Mouse (Mus musculus) embryo, embryonic 9.5 days (tissue): ENCODE results near the gene Mtmr2.
A peak's percentile ranks its signal among the peaks of the same experiment; 100 is the strongest.
"Not testable (repeated sequence)": the region's sequence is repeated elsewhere in the genome, so short reads cannot be mapped to it uniquely, and the experiment has no call there.

Experiments
- DNase-seq: peaks from one replicate; pipeline ENCODE4 v3.0.0-alpha.2; 2017; ENCODE audit errors: extremely low spot score

The Mtmr2 gene

GRCm38 (mm10) chr9:13748404-13748797 is at the start of gene Mtmr2:
Mtmr2 (plus strand) TSS chr9:13748410.
- DNase-seq = peak; percentile 4

- DNase-seq = peak; percentile 17
Measured at GRCm38 (mm10) chr9:13699061-13699780, 49.0 kb upstream of the Mtmr2 start.

- DNase-seq = no peak
Measured at GRCm38 (mm10) chr9:13699781-13700116, 48.5 kb upstream of the Mtmr2 start.

- DNase-seq = no peak
Measured at GRCm38 (mm10) chr9:13701773-13702172, 46.4 kb upstream of the Mtmr2 start.

- no peak for DNase-seq
Measured at GRCm38 (mm10) chr9:13703100-13703499, 45.1 kb upstream of the Mtmr2 start.

- no peak for DNase-seq
Measured at GRCm38 (mm10) chr9:13704917-13705316, 43.3 kb upstream of the Mtmr2 start.

- no peak for DNase-seq
Measured at GRCm38 (mm10) chr9:13707066-13707555, 41.1 kb upstream of the Mtmr2 start.

- no peak for DNase-seq
Measured at GRCm38 (mm10) chr9:13709436-13709835, 38.8 kb upstream of the Mtmr2 start.

GRCm38 (mm10) chr9:13715891-13716290 is 32.3 kb upstream of the Mtmr2 start:
- not testable (repeated sequence) for DNase-seq

GRCm38 (mm10) chr9:13716316-13717099 is 31.7 kb upstream of the Mtmr2 start:
- peak; percentile 69 for DNase-seq

- DNase-seq = peak; percentile 94
Measured at GRCm38 (mm10) chr9:13748798-13749674, 826 bp downstream of the Mtmr2 start.

GRCm38 (mm10) chr9:13749675-13749998 is 1.4 kb downstream of the Mtmr2 start:
- no peak for DNase-seq

- DNase-seq = no peak
Measured at GRCm38 (mm10) chr9:13752543-13752942, 4.3 kb downstream of the Mtmr2 start.

GRCm38 (mm10) chr9:13760430-13760829 is 12.2 kb downstream of the Mtmr2 start:
- no peak for DNase-seq

- no peak for DNase-seq
Measured at GRCm38 (mm10) chr9:13765624-13766023, 17.4 kb downstream of the Mtmr2 start.

- DNase-seq = no peak
Measured at GRCm38 (mm10) chr9:13766570-13766969, 18.4 kb downstream of the Mtmr2 start.

- DNase-seq = no peak
Measured at GRCm38 (mm10) chr9:13774732-13775131, 26.5 kb downstream of the Mtmr2 start.

GRCm38 (mm10) chr9:13781985-13782384 is 33.8 kb downstream of the Mtmr2 start:
- no peak for DNase-seq

GRCm38 (mm10) chr9:13790864-13791263 is 42.7 kb downstream of the Mtmr2 start:
- not testable (repeated sequence) for DNase-seq

- DNase-seq = no peak
Measured at GRCm38 (mm10) chr9:13794302-13794701, 46.1 kb downstream of the Mtmr2 start.

GRCm38 (mm10) chr9:13794756-13795155 is 46.5 kb downstream of the Mtmr2 start:
- DNase-seq = no peak

GRCm38 (mm10) chr9:13804480-13804879 is 56.3 kb downstream of the Mtmr2 start:
- DNase-seq = no peak
